Mouse (Mus musculus) midbrain, embryonic 11.5 days (tissue): ENCODE results near the gene Egln2. TPM values are rescaled to one million over a fixed set of nuclear protein-coding genes. Genes with fewer than 3 reads are reported as not detected.
A peak's percentile ranks its signal among the peaks of the same experiment; 100 is the strongest.

ENCODE experiments used
- ATAC-seq: fragments of 200-750 bp; cut with Nextera tagmentation; 2 replicates; pipeline ENCODE4 v1.8.0; 2017; ENCODE audit warnings: moderate TSS enrichment, moderate library complexity; ENCODE audit not compliant: low FRiP score
- DNase-seq: peaks from one replicate; pipeline ENCODE4 v3.0.0; 2015; ENCODE audit warnings: low spot score; ENCODE audit errors: missing footprints
- H3K27ac ChIP-seq: fragments of 300-500 bp; sonication (generic); 2 replicates; pipeline ENCODE4 v1.5.1; 2014; ENCODE audit warnings: low read depth, low read length
- H3K27me3 ChIP-seq: fragments of 300-500 bp; sonication (generic); 2 replicates; pipeline ENCODE4 v1.6.1; 2014; ENCODE audit warnings: mild to moderate bottlenecking, low read length, moderate library complexity, mixed read lengths; ENCODE audit not compliant: control insufficient read depth, insufficient read depth
- H3K36me3 ChIP-seq: fragments of 300-500 bp; sonication (generic); 2 replicates; pipeline ENCODE4 v1.6.1; 2014; ENCODE audit warnings: mild to moderate bottlenecking, low read length, moderate library complexity, mixed read lengths; ENCODE audit not compliant: control insufficient read depth, insufficient read depth
- H3K4me1 ChIP-seq: fragments of 300-500 bp; sonication (generic); 2 replicates; pipeline ENCODE4 v1.6.1; 2014; ENCODE audit warnings: low read length; ENCODE audit not compliant: control insufficient read depth, insufficient read depth
- H3K4me2 ChIP-seq: fragments of 300-500 bp; sonication (generic); 2 replicates; pipeline ENCODE4 v1.6.1; 2014; ENCODE audit warnings: mild to moderate bottlenecking, moderate library complexity
- H3K4me3 ChIP-seq: fragments of 300-500 bp; sonication (generic); 2 replicates; pipeline ENCODE4 v1.5.1; 2014; ENCODE audit warnings: low read depth, low read length
- H3K9ac ChIP-seq: fragments of 300-500 bp; sonication (generic); 2 replicates; pipeline ENCODE4 v1.6.1; 2014; ENCODE audit warnings: low read length
- H3K9me3 ChIP-seq: fragments of 300-500 bp; sonication (generic); 2 replicates; pipeline ENCODE4 v1.6.1; 2016; ENCODE audit warnings: low read length; ENCODE audit not compliant: control insufficient read depth
- WGBS: fragments of 180-500 bp; shearing (Covaris S2); extraction: QIAGEN DNeasy Blood & Tissue Kit; methylation state at CpG from one replicate; pipeline ENCODE4 v1.1.7; 2014; 5-methylcytosine and 5-hydroxymethylcytosine counted together
- polyA plus RNA-seq: library from polyadenylated mRNA; unstranded; fragments of >200 nt; fragmentation: Nextera tagmentation; extraction: Ambion mirVana; gene quantifications from 2 replicates; pipeline ENCODE4 v1.2.1, GENCODE M21; 2014

The Egln2 gene
- polyA plus RNA-seq, 1 experiment from 2014 or later, result 43.5 TPM

- Histone ChIP-seq H3K36me3 (no peaks in the 10 kb centered on the region; the same call in 1 of the 2 replicates), H3K4me3 (peak overlapping the region; percentile 72), H3K27me3 (no peaks in the 10 kb centered on the region), H3K9me3 (no peaks in the 10 kb centered on the region), H3K4me1 (peaks cover 8% of the 10 kb centered on the region), H3K9ac (peak overlapping the region; percentile 58), H3K27ac (peak overlapping the region; percentile 69), H3K4me2 (peak overlapping the region; percentile 50)
- 48% methylated on average over 16 of the region's 16 CpGs for WGBS
- DNase-seq, result no peak
- no peak for ATAC-seq
Measured at GRCm38 (mm10) chr7:27179217-27179918, 12.8 kb upstream of the Egln2 start.

GRCm38 (mm10) chr7:27178324-27179216, 12.0 kb upstream of the Egln2 start, which contains the start of gene Rab4b:
Gene Rab4b (minus strand): TSS chr7:27178896.
- ATAC-seq, result peak; percentile 98
- Histone ChIP-seq H3K27me3 (no peaks in the 10 kb centered on the region), H3K4me1 (peaks cover 8% of the 10 kb centered on the region), H3K4me2 (peak within 1 kb of the TSS; percentile 50), H3K4me3 (peak within 1 kb of the TSS; percentile 72), H3K9me3 (no peaks in the 10 kb centered on the region), H3K9ac (peak within 1 kb of the TSS; percentile 66), H3K36me3 (no peaks in the 10 kb centered on the region), H3K27ac (peak within 1 kb of the TSS; percentile 87)
- under 1% methylated on average over 53 of the region's 53 CpGs for WGBS
- DNase-seq, result peak; percentile 99

GRCm38 (mm10) chr7:27177942-27178323, 11.3 kb upstream of the Egln2 start:
- Histone ChIP-seq H3K9me3 (no peaks in the 10 kb centered on the region), H3K4me3 (peak overlapping the region; percentile 72), H3K36me3 (no peaks in the 10 kb centered on the region), H3K27ac (peak overlapping the region; percentile 87), H3K4me1 (peaks cover 8% of the 10 kb centered on the region), H3K9ac (peak overlapping the region; percentile 66), H3K27me3 (no peaks in the 10 kb centered on the region), H3K4me2 (peak overlapping the region; percentile 44)
- ATAC-seq, result peak; percentile 8; the same call in 1 of the 2 replicates
- no peak for DNase-seq
- 31% methylated on average over 4 of the region's 4 CpGs for WGBS

GRCm38 (mm10) chr7:27174896-27175295, 8.3 kb upstream of the Egln2 start:
- no peak for ATAC-seq
- Histone ChIP-seq H3K4me3 (no peak overlapping the region), H3K27me3 (no peaks in the 10 kb centered on the region), H3K4me1 (peaks cover 6% of the 10 kb centered on the region), H3K36me3 (no peaks in the 10 kb centered on the region), H3K27ac (no peak overlapping the region), H3K9me3 (no peaks in the 10 kb centered on the region), H3K4me2 (no peak overlapping the region), H3K9ac (no peak overlapping the region)
- DNase-seq, result no peak
- 97% methylated on average over 7 of the region's 7 CpGs for WGBS

- no peaks in the 10 kb centered on the region for H3K36me3 ChIP-seq
- H3K4me2 ChIP-seq, result no peak overlapping the region
- DNase-seq (no peak), ATAC-seq (no peak)
- peaks cover 5% of the 10 kb centered on the region for H3K4me1 ChIP-seq
- H3K9ac ChIP-seq, result no peak overlapping the region
- no peaks in the 10 kb centered on the region for H3K27me3 ChIP-seq
- H3K27ac ChIP-seq, result no peak overlapping the region
- 93% methylated on average over 15 of the region's 15 CpGs for WGBS
- no peak overlapping the region for H3K4me3 ChIP-seq
- no peaks in the 10 kb centered on the region for H3K9me3 ChIP-seq
Measured at GRCm38 (mm10) chr7:27174496-27174895, 7.9 kb upstream of the Egln2 start.

- no peak overlapping the region for H3K4me3 ChIP-seq
- ATAC-seq (no peak), DNase-seq (no peak)
- no peak overlapping the region for H3K4me2 ChIP-seq
- H3K27me3 ChIP-seq, result no peaks in the 10 kb centered on the region
- H3K36me3 ChIP-seq, result no peaks in the 10 kb centered on the region
- no peak overlapping the region for H3K9ac ChIP-seq
- peaks cover 5% of the 10 kb centered on the region for H3K4me1 ChIP-seq
- WGBS, result 96% methylated on average over 3 of the region's 3 CpGs
- H3K9me3 ChIP-seq, result no peaks in the 10 kb centered on the region
- H3K27ac ChIP-seq, result no peak overlapping the region
Measured at GRCm38 (mm10) chr7:27170981-27171380, 4.4 kb upstream of the Egln2 start.

GRCm38 (mm10) chr7:27168371-27168770, 1.8 kb upstream of the Egln2 start:
- H3K4me3 ChIP-seq, result no peak overlapping the region
- no peak overlapping the region for H3K9ac ChIP-seq
- peaks cover 29% of the 10 kb centered on the region for H3K4me1 ChIP-seq
- H3K27ac ChIP-seq, result no peak overlapping the region
- 95% methylated on average over 5 of the region's 5 CpGs for WGBS
- H3K27me3 ChIP-seq, result no peaks in the 10 kb centered on the region
- H3K4me2 ChIP-seq, result no peak overlapping the region
- no peak for DNase-seq
- ATAC-seq, result no peak
- H3K36me3 ChIP-seq, result peaks cover 5% of the 10 kb centered on the region; the same call in 1 of the 2 replicates
- H3K9me3 ChIP-seq, result no peaks in the 10 kb centered on the region

GRCm38 (mm10) chr7:27167475-27168094, 983 bp upstream of the Egln2 start:
- ATAC-seq, result no peak
- Histone ChIP-seq H3K9me3 (no peaks in the 10 kb centered on the region), H3K4me1 (peaks cover 36% of the 10 kb centered on the region), H3K9ac (peak overlapping the region; percentile 86), H3K36me3 (peaks cover 5% of the 10 kb centered on the region; the same call in 1 of the 2 replicates), H3K4me2 (peak overlapping the region; percentile 79), H3K4me3 (peak overlapping the region; percentile 78; the same call in 1 of the 2 replicates), H3K27me3 (no peaks in the 10 kb centered on the region), H3K27ac (peak overlapping the region; percentile 97)
- peak; percentile 86 for DNase-seq
- 78% methylated on average over 11 of the region's 11 CpGs for WGBS
